Mouse (Mus musculus) MEL (cell line): ENCODE results near the gene Myo18b. TPM values are rescaled to one million over a fixed set of nuclear protein-coding genes. Genes with fewer than 3 reads are reported as not detected.

Experiments used
- DNase-seq: peaks from one replicate; pipeline ENCODE4 v3.0.0; 2011; ENCODE audit warnings: low read depth, low spot score
- H3K27ac ChIP-seq: 2 replicates; pipeline ENCODE4 v1.5.1; 2012; ENCODE audit warnings: low read depth, mild to moderate bottlenecking, control low read depth, low read length, moderate library complexity; ENCODE audit not compliant: control insufficient read depth
- H3K27me3 ChIP-seq, 2 experiments: fragments of 150-350 bp in 1 of 2; sonication (generic) in 1 of 2; 2 replicates each; pipeline ENCODE4 v1.6.1; 2012; ENCODE audit warnings: low read length in 2 of 2, mild to moderate bottlenecking in 2 of 2, improper control_type of control experiment in 1 of 2, moderate library complexity in 1 of 2; ENCODE audit not compliant: insufficient read depth in 2 of 2, control insufficient read depth in 1 of 2
- H3K36me3 ChIP-seq, 2 experiments: 2 replicates each; pipeline ENCODE4 v1.6.1; 2012 to 2014; ENCODE audit warnings: low read length in 2 of 2, improper control_type of control experiment in 1 of 2, inconsistent platforms in 1 of 2, mild to moderate bottlenecking in 1 of 2; ENCODE audit not compliant: insufficient read depth in 2 of 2, control insufficient read depth in 1 of 2
- H3K4me1 ChIP-seq, 2 experiments: fragments of 150-350 bp in 1 of 2; sonication (generic) in 1 of 2; 2 replicates each; pipeline ENCODE4 v1.6.1; 2012; ENCODE audit warnings: low read length in 2 of 2, improper control_type of control experiment in 1 of 2, mild to moderate bottlenecking in 1 of 2; ENCODE audit not compliant: insufficient read depth in 2 of 2, control insufficient read depth in 1 of 2
- H3K4me3 ChIP-seq, 2 experiments: fragments of 150-350 bp in 1 of 2; sonication (generic) in 1 of 2; 2 replicates each; pipeline ENCODE4 v1.5.1; 2012; ENCODE audit warnings: low read depth in 2 of 2, low read length in 2 of 2, mild to moderate bottlenecking in 2 of 2, moderate library complexity in 2 of 2, control low read depth in 1 of 2, improper control_type of control experiment in 1 of 2; ENCODE audit not compliant: control insufficient read depth in 1 of 2, insufficient read depth in 1 of 2
- H3K79me2 ChIP-seq: 2 replicates; pipeline ENCODE4 v1.6.1; 2012; ENCODE audit warnings: mild to moderate bottlenecking, low read length, moderate library complexity; ENCODE audit not compliant: control insufficient read depth, poor library complexity, insufficient read depth
- H3K9ac ChIP-seq: 2 replicates; pipeline ENCODE4 v1.6.1; 2012; ENCODE audit warnings: low read depth, mild to moderate bottlenecking, control low read depth, low read length, moderate library complexity; ENCODE audit not compliant: control insufficient read depth, poor library complexity, severe bottlenecking
- H3K9me3 ChIP-seq: fragments of 150-350 bp; sonication (generic); replicated peaks from 2 replicates; pipeline ENCODE4 v1.6.1; 2012; ENCODE audit warnings: mild to moderate bottlenecking, low read length, improper control_type of control experiment, moderate library complexity; ENCODE audit not compliant: insufficient read depth
- BHLHE40 ChIP-seq: IDR thresholded peaks from 2 replicates; pipeline ENCODE4 v1.6.1; 2012; ENCODE audit warnings: low read depth, mild to moderate bottlenecking, inconsistent platforms, low read length, improper control_type of control experiment, borderline replicate concordance
- CHD1 ChIP-seq: IDR thresholded peaks from 2 replicates; pipeline ENCODE4 v1.6.1; 2012; ENCODE audit warnings: low read depth, mild to moderate bottlenecking, inconsistent platforms, low read length, improper control_type of control experiment
- E2F4 ChIP-seq: IDR thresholded peaks from 2 replicates; pipeline ENCODE4 v1.6.1; 2011; ENCODE audit warnings: low read depth, low read length, improper control_type of control experiment, borderline replicate concordance
- EP300 ChIP-seq, 2 experiments: IDR thresholded peaks; 2 replicates each; pipeline ENCODE4 v1.6.1; 2011; ENCODE audit warnings: improper control_type of control experiment in 2 of 2, low read length in 2 of 2, low read depth in 1 of 2, mild to moderate bottlenecking in 1 of 2
- ETS1 ChIP-seq: IDR thresholded peaks from 2 replicates; pipeline ENCODE4 v1.6.1; 2012; ENCODE audit warnings: low read depth, mild to moderate bottlenecking, inconsistent platforms, low read length, improper control_type of control experiment, moderate library complexity
- GABPA ChIP-seq: IDR thresholded peaks from 2 replicates; pipeline ENCODE4 v1.6.1; 2012; ENCODE audit warnings: low read depth, mild to moderate bottlenecking, inconsistent platforms, low read length, improper control_type of control experiment, moderate library complexity
- GATA1 ChIP-seq: IDR thresholded peaks from 2 replicates; pipeline ENCODE4 v1.6.1; 2011; ENCODE audit warnings: low read depth, low read length, improper control_type of control experiment
- HCFC1 ChIP-seq: IDR thresholded peaks from 2 replicates; pipeline ENCODE4 v1.6.1; 2012; ENCODE audit warnings: low read depth, mild to moderate bottlenecking, inconsistent platforms, low read length, improper control_type of control experiment, moderate library complexity
- JUND ChIP-seq: IDR thresholded peaks from 2 replicates; pipeline ENCODE4 v1.6.1; 2011; ENCODE audit warnings: low read depth, mild to moderate bottlenecking, improper control_type of control experiment, low read length
- MEF2A ChIP-seq: IDR thresholded peaks from 2 replicates; pipeline ENCODE4 v1.6.1; 2014; ENCODE audit warnings: low read depth, mild to moderate bottlenecking, inconsistent platforms, low read length, improper control_type of control experiment; ENCODE audit not compliant: poor library complexity, insufficient replicate concordance, severe bottlenecking; ENCODE audit errors: extremely low read depth
- MXI1 ChIP-seq: IDR thresholded peaks from 2 replicates; pipeline ENCODE4 v1.6.1; 2011; ENCODE audit warnings: mild to moderate bottlenecking, low read depth, low read length, improper control_type of control experiment
- MYB ChIP-seq: IDR thresholded peaks from 2 replicates; pipeline ENCODE4 v1.6.1; 2011; ENCODE audit warnings: mild to moderate bottlenecking, low read depth, low read length, improper control_type of control experiment
- MYC ChIP-seq: IDR thresholded peaks from 2 replicates; pipeline ENCODE4 v1.6.1; 2011; ENCODE audit warnings: low read depth, mild to moderate bottlenecking, low read length, improper control_type of control experiment, moderate library complexity
- NELFE ChIP-seq: IDR thresholded peaks from 2 replicates; pipeline ENCODE4 v1.6.1; 2011; ENCODE audit warnings: low read depth, low read length, improper control_type of control experiment
- POLR2A ChIP-seq, 2 experiments: IDR thresholded peaks; 2 replicates each; pipeline ENCODE4 v1.6.1; 2011 to 2012; ENCODE audit warnings: low read length in 2 of 2, mild to moderate bottlenecking in 2 of 2, control low read depth in 1 of 2, improper control_type of control experiment in 1 of 2, low read depth in 1 of 2, moderate library complexity in 1 of 2; ENCODE audit not compliant: control insufficient read depth in 1 of 2, insufficient read depth in 1 of 2, poor library complexity in 1 of 2
- POLR2AphosphoS5 ChIP-seq: IDR thresholded peaks from 2 replicates; pipeline ENCODE4 v1.6.1; 2012; ENCODE audit warnings: low read depth, borderline replicate concordance, mild to moderate bottlenecking, inconsistent platforms, low read length, moderate library complexity, mixed read lengths
- RCOR1 ChIP-seq: IDR thresholded peaks from 2 replicates; pipeline ENCODE4 v1.6.1; 2012; ENCODE audit warnings: low read depth, mild to moderate bottlenecking, inconsistent platforms, low read length, improper control_type of control experiment
- SMC3 ChIP-seq: IDR thresholded peaks from 2 replicates; pipeline ENCODE4 v1.6.1; 2011; ENCODE audit warnings: low read depth, low read length, improper control_type of control experiment
- TAL1 ChIP-seq: IDR thresholded peaks from 2 replicates; pipeline ENCODE4 v1.6.1; 2012; ENCODE audit warnings: mild to moderate bottlenecking, inconsistent platforms, low read length, moderate library complexity, mixed read lengths
- TBP ChIP-seq: IDR thresholded peaks from 2 replicates; pipeline ENCODE4 v1.8.0; 2011; ENCODE audit warnings: low read depth, low read length, improper control_type of control experiment
- UBTF ChIP-seq: IDR thresholded peaks from 2 replicates; pipeline ENCODE4 v1.6.1; 2012; ENCODE audit warnings: low read depth, mild to moderate bottlenecking, inconsistent platforms, low read length, improper control_type of control experiment, moderate library complexity, borderline replicate concordance; ENCODE audit not compliant: insufficient read depth
- USF2 ChIP-seq, 2 experiments: IDR thresholded peaks; 2 replicates each; pipeline ENCODE4 v1.6.1; 2011 to 2012; ENCODE audit warnings: improper control_type of control experiment in 2 of 2, low read length in 2 of 2, borderline replicate concordance in 1 of 2, inconsistent platforms in 1 of 2, low read depth in 1 of 2, mild to moderate bottlenecking in 1 of 2; ENCODE audit not compliant: insufficient read depth in 1 of 2
- ZKSCAN1 ChIP-seq: IDR thresholded peaks from 2 replicates; pipeline ENCODE4 v1.6.1; 2012; ENCODE audit warnings: low read depth, mild to moderate bottlenecking, inconsistent platforms, low read length, improper control_type of control experiment, moderate library complexity
- ZMIZ1 ChIP-seq: IDR thresholded peaks from 2 replicates; pipeline ENCODE4 v1.6.1; 2012; ENCODE audit warnings: low read depth, mild to moderate bottlenecking, inconsistent platforms, low read length, improper control_type of control experiment, moderate library complexity
- polyA plus RNA-seq, 2 experiments: library from polyadenylated mRNA; stranded (reverse) in 1 of 2; unstranded in 1 of 2; fragments of >175 nt in 1 of 2; fragments of >200 nt in 1 of 2; gene quantifications; 2 replicates each; pipeline versions ENCODE4 v1.2.1 to v1.2.4; 2012; ENCODE audit warnings: low replicate concordance in 2 of 2, low read depth in 1 of 2; ENCODE audit not compliant: insufficient read length in 2 of 2, insufficient read depth in 1 of 2, missing spikeins in 1 of 2
- total RNA-seq: library from RNA; depleted of rRNA; stranded (reverse); fragments of 300-350 nt; gene quantifications from 2 replicates; pipeline ENCODE4 v1.2.3, GENCODE M21; 2012

Myo18b gene
- total and polyA plus RNA-seq, 3 experiments, result not detected

GRCm38 (mm10) chr5:112843676-112844257 is 52.4 kb downstream of the Myo18b start:
- TF ChIP-seq MYC (no peak), BHLHE40 (no peak), MYB (no peak), MEF2A (no peak), ZMIZ1 (no peak), TAL1 (no peak), POLR2AphosphoS5 (no peak), GATA1 (no peak), EP300 (IDR thresholded peaks at IDR 0.05; ENCODE audit: low read depth in 1 of 2, low read length in 2 of 2) (no peak), UBTF (no peak), GABPA (no peak), TBP (no peak), HCFC1 (no peak), USF2 (IDR thresholded peaks at IDR 0.05; ENCODE audit: borderline replicate concordance in 1 of 2, insufficient read depth in 1 of 2, low read depth in 1 of 2, low read length in 2 of 2) (no peak), E2F4 (no peak), JUND (no peak)
- Histone ChIP-seq H3K79me2 (no peaks in the 10 kb centered on the region), H3K4me3 (no peak overlapping the region), H3K27ac (no peak overlapping the region), H3K9me3 (no peaks in the 10 kb centered on the region), H3K9ac (no peak overlapping the region), H3K36me3 (no peaks in the 10 kb centered on the region), H3K4me1 (no peaks in the 10 kb centered on the region), H3K27me3 (no peaks in the 10 kb centered on the region)
- no peak for DNase-seq

GRCm38 (mm10) chr5:112842696-112843095 is 53.5 kb downstream of the Myo18b start:
- Histone ChIP-seq H3K4me3 (no peak overlapping the region), H3K79me2 (no peaks in the 10 kb centered on the region), H3K27ac (no peak overlapping the region), H3K4me1 (no peaks in the 10 kb centered on the region), H3K27me3 (no peaks in the 10 kb centered on the region), H3K9ac (no peak overlapping the region), H3K36me3 (no peaks in the 10 kb centered on the region), H3K9me3 (no peaks in the 10 kb centered on the region)
- no peak for DNase-seq
- TF ChIP-seq NELFE (no peak), SMC3 (no peak), POLR2A (IDR thresholded peaks at IDR 0.05; ENCODE audit: control insufficient read depth in 1 of 2, insufficient read depth in 1 of 2, low read depth in 1 of 2, low read length in 2 of 2, poor library complexity in 1 of 2) (no peak), USF2 (IDR thresholded peaks at IDR 0.05; ENCODE audit: borderline replicate concordance in 1 of 2, insufficient read depth in 1 of 2, low read depth in 1 of 2, low read length in 2 of 2) (no peak), RCOR1 (no peak), E2F4 (no peak), ZKSCAN1 (no peak), CHD1 (no peak), MEF2A (no peak), ETS1 (no peak), TAL1 (no peak), MYC (no peak), MXI1 (no peak)
- TF ChIP-seq, all 39 proteins: peak for 0
